Mouse (Mus musculus) ES-E14 (cell line): ENCODE measurements around the gene Hbb-bh1. TPM values are rescaled to one million over a fixed set of nuclear protein-coding genes. Genes with fewer than 3 reads are reported as not detected.
"Not testable (repeated sequence)": the region's sequence is repeated elsewhere in the genome, so short reads cannot be mapped to it uniquely, and the experiment has no call there.

Source experiments
- DNase-seq: peaks from one replicate; pipeline ENCODE4 v3.0.0-alpha.2; 2013; ENCODE audit warnings: low read depth, low spot score
- H3K27ac ChIP-seq: 2 replicates; pipeline ENCODE4 v1.5.1; 2012; ENCODE audit warnings: low read depth, mild to moderate bottlenecking, low read length, moderate library complexity, mixed read lengths; ENCODE audit not compliant: poor library complexity, insufficient read depth, severe bottlenecking
- H3K36me3 ChIP-seq: 2 replicates; pipeline ENCODE4 v1.6.1; 2012; ENCODE audit warnings: mild to moderate bottlenecking, low read length, moderate library complexity, mixed read lengths; ENCODE audit not compliant: control insufficient read depth, poor library complexity, insufficient read depth, severe bottlenecking
- H3K4me1 ChIP-seq, 2 experiments: fragments of 150-350 bp in 1 of 2; sonication (generic) in 1 of 2; 2 replicates each; pipeline ENCODE4 v1.6.1; 2012; ENCODE audit warnings: low read length in 2 of 2, mild to moderate bottlenecking in 1 of 2, mixed read lengths in 1 of 2; ENCODE audit not compliant: control insufficient read depth in 2 of 2, insufficient read depth in 2 of 2, poor library complexity in 1 of 2
- H3K4me3 ChIP-seq, 2 experiments: fragments of 150-350 bp in 1 of 2; sonication (generic) in 1 of 2; 2 replicates each; pipeline ENCODE4 v1.5.1; 2012; ENCODE audit warnings: low read length in 2 of 2, low read depth in 1 of 2, mild to moderate bottlenecking in 1 of 2, mixed read lengths in 1 of 2; ENCODE audit not compliant: insufficient read depth in 1 of 2, poor library complexity in 1 of 2, severe bottlenecking in 1 of 2
- H3K9ac ChIP-seq: 2 replicates; pipeline ENCODE4 v1.6.1; 2012; ENCODE audit warnings: low read depth, mild to moderate bottlenecking, low read length, mixed read lengths; ENCODE audit not compliant: poor library complexity, insufficient read depth, severe bottlenecking
- H3K9me3 ChIP-seq: fragments of 150-350 bp; sonication (generic); 2 replicates; pipeline ENCODE4 v1.6.1; 2012; ENCODE audit warnings: low read depth, mild to moderate bottlenecking, low read length; ENCODE audit not compliant: control insufficient read depth, insufficient read depth
- CHD2 ChIP-seq: IDR thresholded peaks from 2 replicates; pipeline ENCODE4 v1.6.1; 2014; ENCODE audit warnings: mild to moderate bottlenecking, low read depth, low read length, inconsistent platforms
- HCFC1 ChIP-seq: IDR thresholded peaks from 2 replicates; pipeline ENCODE4 v1.6.1; 2012; ENCODE audit warnings: low read length, inconsistent platforms, borderline replicate concordance; ENCODE audit not compliant: insufficient read depth
- MAFK ChIP-seq: IDR thresholded peaks from 2 replicates; pipeline ENCODE4 v1.6.1; 2014; ENCODE audit warnings: mild to moderate bottlenecking, low read depth, low read length, inconsistent platforms; ENCODE audit not compliant: insufficient read depth
- ZC3H11A ChIP-seq: IDR thresholded peaks from 2 replicates; pipeline ENCODE4 v1.6.1; 2012; ENCODE audit warnings: low read depth, mild to moderate bottlenecking, inconsistent platforms, low read length, borderline replicate concordance
- ZNF384 ChIP-seq: IDR thresholded peaks from 2 replicates; pipeline ENCODE4 v1.6.1; 2012; ENCODE audit warnings: low read depth, low read length, inconsistent platforms
- in situ Hi-C, 2 experiments: fragments of 600-800 bp; cut with MboI; formaldehyde crosslinking; loops; one replicate each; pipeline ENCODE4 v1.15.1; 2025; ENCODE audit warnings: low sequenced_read_pairs in 2 of 2, inconsistent platforms in 1 of 2; ENCODE audit not compliant: unreplicated experiment in 2 of 2
- total RNA-seq: library from RNA; depleted of rRNA; stranded (reverse); fragments of 300-350 nt; gene quantifications from 2 replicates; pipeline ENCODE4 v1.2.3, GENCODE M21; 2012

Gene Hbb-bh1
- total RNA-seq, 1 experiment: not detected

DNA sequence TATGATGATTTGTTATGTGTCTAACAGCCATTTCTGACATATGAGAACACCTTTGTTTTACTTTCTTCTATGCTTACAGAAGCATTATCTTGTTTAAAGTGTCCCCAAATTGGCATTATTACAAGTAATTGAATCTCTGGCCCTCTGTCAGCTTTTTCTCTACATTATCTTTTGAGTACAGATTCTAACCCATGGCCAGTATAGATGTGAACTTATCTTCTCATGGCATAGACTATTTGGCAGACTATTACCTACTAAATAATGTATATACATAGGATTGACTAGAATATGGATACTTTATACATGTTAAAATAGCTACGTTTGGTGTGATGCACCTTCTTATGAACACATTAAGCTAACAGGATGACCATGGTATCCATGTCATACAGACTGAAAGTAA lies 11.7 kb upstream of the Hbb-bh1 start:
- in situ Hi-C loops: no loop called here
- Histone ChIP-seq H3K9me3 (no peaks in the 10 kb centered on the region), H3K36me3 (no peaks in the 10 kb centered on the region), H3K4me3 (no peak overlapping the region), H3K27ac (no peak overlapping the region), H3K4me1 (no peaks in the 10 kb centered on the region), H3K9ac (no peak overlapping the region)
- DNase-seq: no peak
- no peak for TF ChIP-seq HCFC1

GRCm38 (mm10) chr7:103853090-103853489 lies 10.1 kb upstream of the Hbb-bh1 start, which contains the start of gene Hbb-y:
Gene Hbb-y (minus strand): TSS chr7:103853216.
- H3K9ac ChIP-seq: no peak within 1 kb of the TSS
- no peaks in the 10 kb centered on the region for H3K9me3 ChIP-seq
- in situ Hi-C loops: no loop called here
- no peaks in the 10 kb centered on the region for H3K36me3 ChIP-seq
- TF ChIP-seq HCFC1: no peak
- no peak for TF ChIP-seq ZC3H11A
- no peak for TF ChIP-seq ZNF384
- no peak for TF ChIP-seq CHD2
- no peak for TF ChIP-seq MAFK
- DNase-seq: no peak
- H3K4me3 ChIP-seq: no peak within 1 kb of the TSS
- H3K27ac ChIP-seq: no peak within 1 kb of the TSS
- no peaks in the 10 kb centered on the region for H3K4me1 ChIP-seq

- in situ Hi-C loops: no loop called here
- Histone ChIP-seq H3K36me3 (no peaks in the 10 kb centered on the region), H3K27ac (no peak overlapping the region), H3K9me3 (no peaks in the 10 kb centered on the region), H3K9ac (no peak overlapping the region), H3K4me1 (no peaks in the 10 kb centered on the region), H3K4me3 (no peak overlapping the region)
- TF ChIP-seq MAFK: no peak
- no peak for TF ChIP-seq ZNF384
- TF ChIP-seq HCFC1: no peak
- no peak for TF ChIP-seq ZC3H11A
- TF ChIP-seq CHD2: no peak
- DNase-seq: no peak
These were observed 1.8 kb upstream of the Hbb-bh1 start for GRCm38 (mm10) chr7:103844525-103845325.

DNA sequence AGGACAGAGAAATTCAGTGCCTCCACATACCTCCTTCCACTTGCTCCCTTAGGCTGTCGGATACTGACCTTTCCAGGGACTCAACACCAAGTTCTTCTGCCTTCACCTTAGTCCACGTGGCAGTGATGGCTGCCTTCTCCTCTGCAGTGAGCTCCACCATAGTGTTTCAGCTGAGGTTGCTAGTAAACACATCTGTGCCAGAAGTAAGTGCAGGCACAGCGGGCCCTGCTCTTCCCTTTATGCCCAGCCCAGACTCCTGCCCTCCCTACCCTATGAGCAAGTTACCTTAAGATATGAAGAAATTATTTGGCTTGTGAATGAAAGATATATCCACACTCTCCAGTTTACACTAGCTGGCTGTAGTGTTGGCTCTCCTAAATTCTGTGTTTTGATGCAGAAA lies 2.7 kb downstream of the Hbb-bh1 start, which contains the start of gene Hbb-bh2:
Gene Hbb-bh2, minus strand, starts transcription at position 253 of the 400 bp plus-strand sequence.
- no peak for DNase-seq
- Histone ChIP-seq H3K9ac (no peak within 1 kb of the TSS), H3K9me3 (no peaks in the 10 kb centered on the region), H3K4me1 (no peaks in the 10 kb centered on the region), H3K27ac (no peak within 1 kb of the TSS), H3K36me3 (no peaks in the 10 kb centered on the region), H3K4me3 (no peak within 1 kb of the TSS)
- in situ Hi-C loops: no loop called here
- TF ChIP-seq HCFC1: no peak
- TF ChIP-seq CHD2: no peak
- TF ChIP-seq ZC3H11A: no peak
- TF ChIP-seq ZNF384: no peak
- no peak for TF ChIP-seq MAFK

GRCm38 (mm10) chr7:103827808-103828207 lies 15.2 kb downstream of the Hbb-bh1 start, which contains the start of gene Hbb-bs:
Gene Hbb-bs (minus strand): TSS chr7:103828096.
- H3K27ac ChIP-seq: no peak within 1 kb of the TSS

GRCm38 (mm10) chr7:103827139-103827538 lies 15.8 kb downstream of the Hbb-bh1 start:
- H3K4me3 ChIP-seq, DNase-seq, H3K36me3 ChIP-seq, H3K9me3 ChIP-seq, H3K27ac ChIP-seq, H3K9ac ChIP-seq, H3K4me1 ChIP-seq, in situ Hi-C loops: not testable (repeated sequence)

More at GRCm38 (mm10) chr7:103827808-103828207, 15.2 kb downstream of the Hbb-bh1 start, which contains the start of gene Hbb-bs:
- DNase-seq: no peak
- in situ Hi-C loops: no loop called here
- no peaks in the 10 kb centered on the region for H3K9me3 ChIP-seq
- no peak within 1 kb of the TSS for H3K9ac ChIP-seq
- no peaks in the 10 kb centered on the region for H3K36me3 ChIP-seq
- TF ChIP-seq MAFK: no peak
- no peak for TF ChIP-seq ZC3H11A
- TF ChIP-seq ZNF384: no peak
- TF ChIP-seq CHD2: no peak
- no peak for TF ChIP-seq HCFC1
- H3K4me1 ChIP-seq: no peaks in the 10 kb centered on the region
- no peak within 1 kb of the TSS for H3K4me3 ChIP-seq
